Mouse (Mus musculus) adipocyte (in vitro differentiated cells): ENCODE measurements around the gene Med1.
"Not testable (repeated sequence)": the region's sequence is repeated elsewhere in the genome, so short reads cannot be mapped to it uniquely, and the experiment has no call there.

Source experiments
- DNase-seq: peaks from one replicate; pipeline ENCODE4 v3.0.0-alpha.2; 2016; ENCODE audit warnings: low spot score

The Med1 gene

DNA sequence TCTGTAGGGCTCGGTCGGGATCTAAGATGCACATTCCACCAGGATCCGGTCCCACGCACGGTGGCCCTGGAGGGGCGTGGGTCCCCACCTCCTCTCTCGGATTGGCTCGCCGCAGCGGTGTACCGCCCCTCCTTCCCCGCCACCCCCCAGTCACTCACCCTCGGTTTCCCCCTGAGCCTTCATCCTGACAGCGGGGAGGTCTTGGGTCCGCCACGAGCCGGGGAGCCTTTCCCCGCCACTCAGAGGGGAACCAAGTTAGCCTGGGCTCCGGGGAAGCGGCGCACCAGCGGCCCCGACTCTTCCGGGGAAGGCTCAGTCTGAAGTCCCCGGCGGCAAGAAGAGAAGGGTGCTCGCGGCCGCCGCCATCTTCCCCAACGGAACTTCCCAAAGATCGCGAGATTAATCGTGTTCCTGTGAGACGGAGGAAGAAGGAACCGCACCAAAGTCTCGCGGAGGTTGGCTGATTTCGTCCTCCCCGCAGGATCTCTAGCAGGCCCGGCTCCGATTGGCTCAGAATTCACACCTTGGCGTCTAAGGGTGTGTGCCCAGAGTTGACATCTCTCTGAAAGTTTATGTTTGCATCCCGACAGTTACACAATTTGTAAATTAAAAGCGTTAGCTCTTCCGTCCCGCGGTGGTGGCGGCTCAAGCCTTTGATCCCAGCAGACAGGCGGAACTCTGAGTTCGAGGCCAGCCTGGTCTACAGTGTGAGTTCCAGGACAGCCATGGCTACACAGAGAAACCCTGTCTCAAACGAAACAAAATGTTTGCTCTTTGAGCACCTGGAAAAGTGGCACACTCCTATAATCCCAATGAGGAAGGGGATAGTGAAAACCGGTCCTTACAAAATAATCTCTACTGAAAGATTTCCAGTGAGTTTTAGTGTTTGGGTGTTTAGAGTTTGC, at the start of gene Med1:
Gene Med1, minus strand, starts transcription at position 393 of the 905 bp plus-strand sequence.
- DNase-seq = peak; percentile 98

GRCm38 (mm10) chr11:98238995-98239394, 45.9 kb upstream of the Med1 start:
- DNase-seq = no peak

DNA sequence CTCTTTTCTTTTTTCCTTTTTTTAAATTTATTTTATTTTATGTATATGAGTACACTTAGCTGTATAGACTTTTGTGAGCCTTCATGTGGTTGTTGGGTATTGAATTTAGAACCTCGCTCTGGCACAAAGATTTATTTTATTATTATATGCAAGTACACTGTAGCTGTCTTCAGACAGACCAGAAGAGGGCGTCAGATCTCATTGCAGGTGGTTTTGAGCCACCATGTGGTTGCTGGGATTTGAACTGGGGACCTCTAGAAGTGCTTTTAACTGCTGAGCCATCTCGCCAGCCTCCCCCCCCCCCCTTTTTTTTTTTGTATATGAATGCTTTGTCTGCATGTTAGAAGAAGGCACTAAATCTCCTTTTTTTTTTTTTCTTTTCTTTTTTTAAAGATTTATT, 45.3 kb upstream of the Med1 start:
- DNase-seq = no peak

DNA sequence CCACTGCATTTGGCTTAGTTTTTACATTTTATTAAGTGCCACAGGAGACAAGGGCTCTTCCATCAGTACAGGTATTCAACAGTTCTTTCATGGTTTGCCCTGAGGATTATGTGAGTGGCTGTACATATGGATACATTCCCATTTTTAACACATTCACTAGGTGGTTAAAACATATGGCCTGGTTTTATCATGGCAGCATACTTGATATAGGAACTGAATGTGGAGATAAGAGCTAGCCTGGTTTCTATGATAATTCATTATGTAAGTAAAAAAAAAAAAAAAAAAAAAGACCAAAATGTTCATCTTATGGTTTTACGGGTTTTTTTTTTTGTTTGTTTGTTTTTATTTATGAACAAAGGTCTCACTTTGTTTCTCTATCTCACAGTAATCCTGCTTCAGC, 33.3 kb upstream of the Med1 start:
- no peak for DNase-seq

GRCm38 (mm10) chr11:98213311-98213710, 20.2 kb upstream of the Med1 start:
- no peak for DNase-seq

- DNase-seq = not testable (repeated sequence)
Measured at GRCm38 (mm10) chr11:98209661-98210060, 16.6 kb upstream of the Med1 start.

- DNase-seq = not testable (repeated sequence)
Measured at GRCm38 (mm10) chr11:98206281-98206680, 13.2 kb upstream of the Med1 start.

GRCm38 (mm10) chr11:98205463-98205862, 12.4 kb upstream of the Med1 start:
- no peak for DNase-seq

GRCm38 (mm10) chr11:98203931-98204421, 10.9 kb upstream of the Med1 start:
- DNase-seq = peak; percentile 66

- DNase-seq = no peak
Measured at GRCm38 (mm10) chr11:98203351-98203911, 10.3 kb upstream of the Med1 start.

DNA sequence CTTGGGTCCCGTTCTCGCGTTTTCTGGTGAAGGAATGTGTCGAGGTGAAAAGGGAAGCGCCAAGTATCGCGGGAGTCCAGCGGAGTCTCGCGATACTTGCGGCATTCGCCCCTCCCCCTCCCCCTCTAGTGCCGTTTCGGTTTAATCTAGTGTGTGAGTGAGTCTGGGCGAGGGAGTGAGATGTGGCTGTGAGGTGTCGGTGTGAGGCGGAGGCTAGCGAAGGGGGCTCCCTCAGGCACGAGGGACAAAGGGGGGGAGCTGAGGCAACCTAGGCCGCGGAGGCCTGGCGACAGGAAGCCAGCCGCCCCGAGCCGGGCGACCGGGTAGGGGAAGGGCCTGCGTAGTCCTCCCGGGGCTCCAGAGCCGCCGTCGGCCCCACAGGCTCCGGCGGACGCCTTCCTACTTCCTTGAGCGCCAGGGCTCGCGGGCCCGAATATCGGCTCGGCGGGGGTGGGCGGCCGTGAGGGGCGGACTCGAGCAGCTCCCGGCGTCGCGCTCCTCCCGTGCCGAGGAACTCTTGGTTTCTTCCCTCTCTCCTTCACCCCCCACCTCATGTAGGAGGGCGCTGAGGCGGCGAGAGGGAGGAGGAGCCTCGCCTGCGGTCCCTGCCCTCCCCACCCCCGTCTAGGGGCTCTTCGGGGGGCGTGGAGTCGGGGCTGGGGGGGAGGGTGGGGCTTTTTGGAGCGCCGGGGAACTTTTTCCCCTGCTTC, 9.7 kb upstream of the Med1 start, which contains the start of gene Cdk12:
Gene Cdk12, plus strand, starts transcription at position 419 of the 710 bp plus-strand sequence.
- peak; percentile 99 for DNase-seq

- peak; percentile 49 for DNase-seq
Measured at GRCm38 (mm10) chr11:98201791-98202640, 8.9 kb upstream of the Med1 start.

DNA sequence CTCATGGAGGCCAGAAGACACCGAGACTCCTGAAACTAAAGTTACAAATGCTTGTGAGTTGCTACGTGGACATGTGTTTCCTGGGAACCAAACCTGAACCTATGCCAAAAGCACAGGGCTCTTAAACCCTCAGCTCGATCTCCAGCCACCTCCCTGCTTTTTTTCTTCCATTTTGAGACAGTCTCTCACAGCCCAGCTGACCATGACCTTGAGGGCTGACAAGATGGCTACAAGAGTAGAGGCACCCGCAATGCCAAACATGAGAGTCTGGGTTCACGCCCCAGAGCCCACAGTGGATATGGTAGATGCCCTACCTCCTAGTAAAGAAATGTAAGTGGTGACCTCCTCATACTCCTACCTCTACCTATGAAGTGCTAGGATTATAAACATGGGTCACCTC, 2.3 kb downstream of the Med1 start:
- DNase-seq = no peak

- no peak for DNase-seq
Measured at GRCm38 (mm10) chr11:98187640-98188395, 5.3 kb downstream of the Med1 start.

DNA sequence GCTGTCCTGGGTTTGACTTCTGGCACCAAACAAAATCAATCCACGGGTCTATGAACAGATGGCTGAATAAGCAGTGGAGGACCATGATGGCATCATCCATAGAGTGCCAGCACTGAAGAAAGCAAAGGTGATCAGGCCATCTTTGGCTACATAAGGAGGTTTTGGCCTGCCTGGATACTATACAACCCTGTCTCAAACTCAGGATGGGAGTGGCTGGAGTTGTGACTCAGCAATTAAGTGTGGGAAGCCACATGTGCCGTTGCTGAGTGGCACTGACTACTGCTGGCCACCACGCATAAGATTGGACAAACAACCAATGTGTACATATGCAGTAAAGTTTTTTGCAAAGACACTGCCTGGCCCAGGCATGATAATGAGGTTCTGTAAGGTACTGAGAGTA, 10.9 kb downstream of the Med1 start:
- not testable (repeated sequence) for DNase-seq

DNA sequence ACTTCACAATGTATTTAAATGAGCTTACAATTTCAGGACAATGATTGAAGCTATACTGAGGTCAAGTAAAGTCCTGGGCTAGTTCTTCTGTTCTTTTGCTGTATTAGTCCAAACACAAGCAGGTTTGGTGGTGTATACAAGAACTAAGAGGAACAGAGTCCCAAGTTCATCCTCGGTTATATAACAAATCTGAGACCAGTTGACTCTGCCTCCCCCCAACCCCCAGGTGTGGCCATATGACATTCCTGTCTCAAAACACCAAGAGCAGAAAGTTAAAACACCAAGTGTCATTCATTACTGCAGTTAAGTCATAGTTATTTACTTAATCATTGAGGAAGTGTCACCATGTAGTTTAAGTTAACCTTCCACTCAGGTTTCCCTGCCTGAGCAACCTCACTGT, 24.7 kb downstream of the Med1 start:
- DNase-seq = no peak

DNA sequence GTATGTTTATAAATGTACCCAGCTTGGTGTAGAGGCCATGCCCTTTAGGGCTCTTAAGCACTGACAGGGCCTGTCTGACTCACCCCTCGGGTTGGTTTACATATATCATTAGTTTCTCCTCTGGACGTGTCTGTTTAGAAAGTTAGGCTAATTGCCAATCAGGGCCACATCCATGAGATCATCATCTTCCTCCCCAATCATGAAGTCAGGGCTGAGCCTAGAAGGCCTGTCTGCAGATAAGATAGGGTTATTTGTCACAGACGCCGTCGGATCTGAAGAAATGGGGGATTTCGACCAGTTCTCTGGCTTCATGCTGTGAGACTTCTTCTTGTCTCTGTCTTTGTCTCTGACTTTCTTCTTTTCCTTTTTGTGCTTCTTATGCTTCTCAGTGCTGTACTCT, 38.0 kb downstream of the Med1 start:
- DNase-seq = no peak

DNA sequence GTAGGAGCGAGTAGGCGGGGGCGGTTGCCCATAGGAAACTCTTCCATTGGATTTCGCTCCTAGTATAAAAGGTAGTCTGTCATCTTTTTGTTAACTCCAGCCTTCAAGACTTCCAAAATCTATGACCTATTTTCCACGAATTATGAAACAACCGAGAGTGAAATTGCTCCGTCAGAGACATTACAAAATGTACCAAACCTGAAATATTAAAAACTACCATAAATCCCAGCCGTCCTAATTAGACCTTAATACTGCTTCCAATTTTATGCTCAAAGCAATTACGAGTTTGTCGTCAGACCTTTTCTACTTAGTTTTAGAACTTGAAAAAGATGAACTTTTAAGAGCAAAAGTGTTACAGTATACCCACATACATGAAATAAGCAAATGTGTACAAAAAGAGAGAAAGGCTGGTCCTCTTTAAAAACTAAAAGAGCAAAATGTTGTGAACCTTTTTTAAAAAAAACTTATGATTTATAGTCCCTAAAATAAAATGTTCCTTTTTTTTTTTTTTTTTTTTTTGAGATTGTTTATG, 42.4 kb downstream of the Med1 start:
- DNase-seq = no peak

GRCm38 (mm10) chr11:98149786-98150624, 43.1 kb downstream of the Med1 start, which contains the start of gene Fbxl20:
Fbxl20 (minus strand) TSS chr11:98150403.
- DNase-seq = peak; percentile 93
